Mouse (Mus musculus) thymus, postnatal 36 days (tissue): Measurements from ENCODE around the gene Olfr1030.
"Not testable (repeated sequence)": the region's sequence is repeated elsewhere in the genome, so short reads cannot be mapped to it uniquely, and the experiment has no call there.

Experiments used
- DNase-seq, 2 experiments: peaks; one replicate each; pipeline ENCODE4 v3.0.0; 2022; ENCODE audit warnings: mixed read lengths in 2 of 2

The Olfr1030 gene

DNA sequence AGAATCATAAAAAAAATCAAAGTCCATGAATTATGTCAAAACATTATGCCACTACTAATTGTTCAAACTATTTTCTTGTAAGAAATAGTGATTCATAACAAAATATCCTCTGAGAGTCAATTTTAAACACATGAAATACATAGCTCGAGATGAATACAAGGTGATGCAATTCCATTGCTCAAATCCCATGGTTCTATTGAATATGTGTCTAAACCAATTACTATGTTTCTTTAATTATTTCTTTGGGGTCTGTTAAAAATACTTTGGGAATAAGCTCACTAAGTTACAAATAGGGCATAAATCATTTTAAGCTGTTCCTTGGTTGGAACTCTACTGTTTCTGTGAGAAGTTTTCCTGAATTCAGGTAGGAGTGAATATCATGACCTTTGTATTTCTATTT is at the start of gene Olfr1030:
Gene Olfr1030, plus strand, starts transcription at position 301 of the 400 bp plus-strand sequence.
- no peak for DNase-seq

DNA sequence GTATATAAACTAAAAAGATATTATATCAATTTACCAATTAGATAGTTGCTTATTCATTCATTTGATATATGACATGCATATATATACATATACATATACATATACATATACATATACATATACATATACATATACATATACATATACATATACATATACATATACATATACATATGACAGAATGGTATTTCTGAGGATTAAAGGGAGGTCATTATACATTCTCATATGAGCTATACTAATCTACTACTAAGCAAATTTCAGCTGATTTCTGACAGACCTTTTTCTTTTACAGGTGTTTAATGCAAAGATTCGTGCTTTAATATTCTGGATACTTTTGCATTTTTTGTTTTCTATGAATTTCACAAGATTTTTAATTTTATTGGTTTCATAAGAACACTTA is 28.9 kb upstream of the Olfr1030 start, which contains the start of gene Olfr1028:
Gene Olfr1028, plus strand, starts transcription at position 301 of the 400 bp plus-strand sequence.
- no peak for DNase-seq

DNA sequence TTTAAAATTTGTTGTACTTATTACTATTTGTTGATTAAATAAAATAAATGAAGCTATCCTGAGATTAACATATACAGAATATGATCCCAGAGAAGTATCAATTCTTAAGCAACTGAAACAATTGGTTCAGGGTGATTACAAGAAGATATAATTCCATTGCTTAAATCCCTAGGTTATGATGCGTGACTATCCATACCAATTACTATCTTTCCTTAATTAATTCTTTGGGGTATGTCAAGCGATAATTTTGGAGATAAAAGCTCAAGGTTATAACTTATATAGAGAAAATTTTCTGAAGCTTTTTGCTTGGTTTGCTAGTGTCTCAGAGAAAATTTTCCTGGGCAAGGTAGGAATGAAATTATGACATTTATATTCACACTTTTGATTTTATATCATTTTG is 5.5 kb upstream of the Olfr1030 start, which contains the start of gene Olfr1029:
Gene Olfr1029, plus strand, starts transcription at position 301 of the 400 bp plus-strand sequence.
- DNase-seq: no peak

DNA sequence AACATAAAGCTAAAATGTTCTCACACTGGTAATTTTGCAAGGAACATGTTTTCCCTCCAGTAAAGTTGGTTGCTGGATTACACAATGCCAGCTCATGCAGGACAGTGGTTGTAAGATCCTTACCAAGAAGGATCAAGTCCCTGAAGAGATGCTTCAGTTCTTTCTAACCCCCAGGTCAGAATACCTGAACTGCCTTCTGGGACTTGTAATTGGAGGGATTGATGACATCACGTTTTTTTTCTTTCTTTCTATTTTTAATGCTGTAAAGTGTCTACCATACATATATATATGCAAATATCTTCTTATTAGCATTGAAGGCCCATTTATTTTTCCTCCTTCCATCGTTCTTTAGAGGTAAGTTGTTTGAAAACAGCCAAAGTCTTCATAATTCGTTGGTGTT is 10.9 kb downstream of the Olfr1030 start, which contains the start of gene Olfr1031:
Gene Olfr1031, plus strand, starts transcription at position 301 of the 400 bp plus-strand sequence.
- no peak for DNase-seq

DNA sequence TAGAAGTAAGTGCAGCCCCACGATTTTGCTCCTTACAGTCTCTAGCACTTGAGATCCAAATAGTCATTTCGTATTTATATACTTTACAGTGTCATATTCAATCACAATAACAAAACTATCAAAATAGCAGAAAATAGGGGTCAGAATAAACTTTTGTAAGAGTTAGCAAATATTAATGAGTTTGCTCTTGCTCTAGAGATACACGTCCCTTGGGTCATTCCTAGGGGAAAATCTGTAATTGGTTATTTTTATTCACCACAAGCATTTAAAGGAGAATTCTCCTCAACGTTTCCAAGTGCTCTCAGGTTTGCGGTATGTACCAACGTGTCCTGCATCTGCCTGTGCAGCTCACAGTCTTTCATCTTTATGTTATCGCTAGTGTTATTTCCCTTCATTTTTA is 26.2 kb downstream of the Olfr1030 start, which contains the start of gene Olfr1032:
Gene Olfr1032, plus strand, starts transcription at position 301 of the 400 bp plus-strand sequence.
- DNase-seq: no peak

DNA sequence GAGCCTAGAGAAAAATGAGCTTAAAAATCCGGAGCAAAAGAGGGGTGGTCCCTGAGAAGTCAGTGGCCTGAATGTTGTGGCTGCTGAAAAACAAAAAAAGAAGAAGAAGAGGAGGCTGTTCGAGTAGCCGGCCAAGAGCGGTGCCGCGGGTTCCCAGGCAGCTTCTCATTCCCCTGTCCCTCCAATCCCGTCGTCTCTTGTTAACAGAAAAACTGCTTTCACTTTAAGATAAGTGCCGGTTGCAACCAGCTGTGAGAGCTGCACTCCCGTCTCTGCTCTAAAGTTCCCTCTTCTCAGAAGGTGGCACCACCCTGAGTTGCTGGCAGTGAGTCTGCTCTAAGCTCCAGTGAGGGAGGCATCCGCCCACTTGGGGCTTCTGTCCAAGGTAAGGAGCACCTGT is 41.3 kb downstream of the Olfr1030 start, which contains the start of gene Olfr1033:
Gene Olfr1033, plus strand, starts transcription at position 228 of the 400 bp plus-strand sequence.
- DNase-seq: not testable (repeated sequence)

DNA sequence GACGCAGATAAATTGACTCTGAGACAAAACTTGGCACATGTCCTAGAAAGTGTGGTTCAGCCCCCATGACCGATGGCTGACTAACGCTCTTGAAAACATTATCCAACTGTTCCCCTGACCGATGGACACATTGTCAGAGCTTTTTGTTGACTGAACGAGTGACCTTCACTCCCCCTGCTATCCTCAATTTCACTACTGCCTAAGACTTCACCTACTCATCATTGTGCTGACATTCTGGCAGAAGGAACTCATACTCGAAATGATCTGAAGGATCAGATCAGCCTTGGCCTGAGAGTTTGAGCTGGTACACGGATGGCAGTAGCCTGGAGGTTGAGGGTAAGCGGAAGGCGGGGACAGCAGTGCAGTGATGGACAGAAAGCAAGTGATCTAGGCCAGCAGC is 42.4 kb downstream of the Olfr1030 start:
- DNase-seq: not testable (repeated sequence)
